Mouse (Mus musculus) adrenal gland, adult 18-20 months (tissue): Measurements from ENCODE around the gene Sfmbt1. TPM values are rescaled to one million over a fixed set of nuclear protein-coding genes. Genes with fewer than 3 reads are reported as not detected.
"Not testable (repeated sequence)": the region's sequence is repeated elsewhere in the genome, so short reads cannot be mapped to it uniquely, and the experiment has no call there.

Source experiments
- DNase-seq, 2 experiments: peaks; one replicate each; pipeline ENCODE4 v3.0.0; 2021 to 2022; ENCODE audit warnings: low spot score in 2 of 2
- total RNA-seq, 2 experiments: library from RNA; stranded (reverse); gene quantifications; 1 replicate in 1 of 2; 2 replicates in 1 of 2; pipeline ENCODE4 v1.2.3; 2021

The Sfmbt1 gene
- total RNA-seq, 2 experiments from 2014 or later: 25.9 to 27.6 TPM

DNA sequence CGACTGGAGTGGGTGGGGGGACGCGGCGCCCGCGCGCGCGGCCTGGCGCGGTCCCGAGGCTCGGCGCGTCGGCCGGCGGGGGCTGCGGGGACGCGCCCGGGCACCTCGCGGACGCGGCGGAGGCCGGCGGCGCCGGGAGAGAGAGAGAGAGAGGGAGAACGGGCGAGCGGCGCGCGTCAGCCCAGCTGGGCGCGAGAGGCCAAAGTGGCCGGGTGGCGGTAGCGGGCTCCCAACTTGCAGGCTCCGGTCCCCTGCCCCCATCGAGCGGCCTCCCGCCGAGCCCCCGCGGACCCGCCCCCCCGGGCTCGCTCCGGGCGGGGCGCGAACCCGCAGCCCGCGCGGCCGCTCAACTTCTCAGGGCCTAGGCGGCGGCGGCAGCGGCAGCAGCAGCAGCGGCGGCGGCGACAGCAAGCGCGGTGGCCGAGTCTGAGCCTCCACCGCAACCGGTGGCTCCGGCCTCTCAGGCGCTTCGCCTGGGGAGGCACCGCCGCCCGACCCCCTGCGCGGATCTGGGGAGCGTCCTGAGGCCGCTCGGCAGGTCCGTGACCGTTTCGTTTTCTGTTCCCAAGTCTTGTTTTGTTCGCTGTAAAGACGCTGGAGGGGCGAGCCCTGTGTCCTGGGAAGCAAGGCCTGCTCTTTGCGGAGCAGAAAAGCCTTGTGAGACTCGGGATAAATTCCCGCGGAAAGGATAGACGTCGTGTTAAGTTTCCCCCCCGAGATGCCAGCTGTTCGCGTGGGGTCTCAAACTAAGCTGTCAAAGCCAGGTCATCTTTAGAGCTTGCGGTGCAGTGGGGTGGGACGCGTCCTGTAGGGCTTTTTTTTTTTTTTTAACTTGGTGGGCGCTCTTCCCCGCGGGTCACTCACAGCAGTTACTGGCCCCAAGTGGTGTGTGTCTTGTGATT, 1.7 kb downstream of the Sfmbt1 start:
- DNase-seq: peak; percentile 62 to 68

DNA sequence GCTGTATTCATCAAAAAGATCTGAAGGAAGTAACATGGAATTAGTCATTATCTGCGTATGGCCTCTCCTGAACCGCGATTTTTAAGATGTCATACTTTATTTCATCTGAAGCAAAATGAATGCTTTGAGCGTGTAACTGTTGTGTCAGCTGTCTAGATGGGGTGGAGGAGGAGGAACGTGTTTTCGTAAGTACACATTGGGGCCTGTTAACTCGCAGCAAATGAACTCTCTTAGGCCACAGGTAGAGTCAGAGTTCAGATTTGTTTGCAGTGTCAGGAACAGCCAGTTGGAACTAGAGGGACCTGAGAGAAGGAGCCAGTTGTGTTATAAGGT, 2.3 kb downstream of the Sfmbt1 start:
- peak in 1 of 2 experiments; percentile 18 for DNase-seq

DNA sequence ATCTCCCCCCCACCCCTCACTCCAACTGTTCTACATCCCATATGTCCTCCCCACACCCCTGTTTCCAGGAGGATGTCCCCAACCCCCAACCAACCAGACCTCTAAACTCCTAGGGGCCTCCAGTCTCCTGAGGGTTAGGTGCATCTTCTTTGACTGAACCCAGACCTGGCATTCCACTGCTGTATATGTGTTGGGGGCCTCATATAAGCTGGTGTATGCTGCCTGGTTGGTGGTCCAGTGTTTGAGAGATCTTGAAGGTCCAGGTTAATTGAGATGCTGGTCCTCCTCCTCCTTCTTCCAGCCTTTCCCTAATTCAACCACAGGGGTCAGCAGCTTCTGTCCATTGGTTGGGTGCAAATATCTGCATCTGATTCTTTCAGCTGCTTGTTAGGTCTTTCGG, 4.0 kb downstream of the Sfmbt1 start:
- not testable (repeated sequence) for DNase-seq

DNA sequence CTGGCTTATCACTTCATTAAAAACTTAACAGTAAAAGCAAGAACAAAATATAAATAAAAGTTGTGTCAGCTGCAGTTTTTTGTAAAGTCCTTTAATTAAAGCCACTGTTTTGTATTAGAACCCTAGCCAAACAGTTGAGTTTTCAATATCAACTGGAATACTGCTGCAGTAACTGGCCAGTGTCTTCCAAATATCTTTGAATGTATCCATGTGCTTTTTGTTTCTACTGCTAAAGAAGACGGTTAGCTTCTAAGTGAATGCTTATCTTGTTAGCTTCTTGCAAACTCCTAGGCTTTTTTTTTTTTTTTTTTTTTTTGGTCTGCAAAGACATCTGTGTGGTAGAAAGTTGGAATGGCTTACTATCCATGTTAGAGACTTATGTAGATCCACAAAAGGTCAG, 4.9 kb downstream of the Sfmbt1 start:
- no peak for DNase-seq

DNA sequence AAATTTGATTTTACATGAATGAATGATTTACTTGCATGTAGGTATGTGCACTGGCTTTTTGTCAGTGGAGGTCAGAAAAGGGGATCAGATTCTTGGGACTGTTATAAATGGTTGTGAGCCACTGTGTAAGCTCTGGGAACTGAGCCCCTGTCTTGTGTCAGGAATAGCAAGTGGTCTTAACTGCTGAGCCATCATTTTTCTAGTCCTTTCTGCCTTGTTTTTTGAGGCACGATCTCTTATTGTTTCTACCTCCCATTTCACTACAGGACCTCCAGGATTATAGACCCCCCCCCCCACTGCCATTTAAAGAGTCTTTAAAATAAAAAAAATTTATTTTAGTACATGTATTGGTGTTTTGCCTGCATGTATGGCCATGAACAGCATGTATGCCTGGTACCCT, 7.2 kb downstream of the Sfmbt1 start:
- no peak for DNase-seq

DNA sequence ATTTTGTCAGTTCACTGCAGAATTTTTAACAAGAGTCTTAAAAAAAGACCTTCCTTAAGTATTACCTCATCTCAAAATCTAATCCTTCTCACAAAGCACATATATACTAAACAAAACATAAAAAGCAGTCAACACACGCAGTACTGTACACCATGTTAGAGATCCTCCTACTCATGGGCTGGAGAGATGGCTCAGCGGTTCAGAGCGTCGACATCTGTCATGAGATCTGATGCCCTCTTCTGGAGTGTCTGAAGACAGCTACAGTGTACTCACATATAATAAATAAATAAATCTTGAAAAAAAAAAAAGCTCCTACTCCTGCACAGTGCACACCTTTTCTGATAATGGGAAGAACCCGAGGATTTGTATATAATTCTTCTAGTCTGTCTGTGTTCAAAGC, 7.8 kb downstream of the Sfmbt1 start:
- DNase-seq: no peak

DNA sequence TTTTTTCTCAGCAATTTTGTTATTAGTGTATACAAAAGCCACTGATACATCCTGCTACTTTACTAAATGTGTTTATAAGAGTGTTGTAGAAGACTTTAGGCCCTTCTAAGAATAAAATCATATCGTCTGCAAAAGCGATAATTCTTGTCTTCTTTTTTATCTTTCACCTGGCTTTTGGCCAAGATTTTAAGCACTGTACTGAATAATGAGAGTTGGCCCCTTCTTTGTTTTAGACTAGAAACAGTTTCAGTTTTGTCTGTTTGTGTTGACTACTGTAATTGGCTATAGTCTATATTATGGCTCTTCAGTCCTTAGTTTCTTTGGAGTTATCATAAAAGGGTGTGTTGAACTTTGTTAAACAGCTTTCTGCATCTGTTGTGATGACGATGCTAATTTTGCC, 17.2 kb downstream of the Sfmbt1 start:
- DNase-seq: no peak

DNA sequence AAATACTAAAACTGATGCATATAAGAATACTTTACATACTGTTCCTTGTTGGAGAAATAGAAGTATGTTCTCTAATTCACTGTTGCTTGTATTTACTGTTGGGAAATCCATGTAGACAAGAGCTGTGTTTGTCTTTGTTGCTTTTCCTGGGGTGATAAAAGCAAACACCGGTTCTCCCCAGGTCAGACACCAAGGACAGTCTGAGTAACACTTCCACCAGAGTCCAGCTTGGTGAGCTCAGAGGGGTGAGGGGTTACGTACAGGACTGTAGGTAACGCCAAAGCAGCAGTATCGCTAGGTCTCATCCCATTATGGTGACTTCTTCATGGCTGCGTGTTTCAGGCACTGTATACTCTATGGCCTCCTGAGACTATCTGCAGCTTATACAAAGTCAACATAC, 20.0 kb downstream of the Sfmbt1 start:
- DNase-seq: no peak

DNA sequence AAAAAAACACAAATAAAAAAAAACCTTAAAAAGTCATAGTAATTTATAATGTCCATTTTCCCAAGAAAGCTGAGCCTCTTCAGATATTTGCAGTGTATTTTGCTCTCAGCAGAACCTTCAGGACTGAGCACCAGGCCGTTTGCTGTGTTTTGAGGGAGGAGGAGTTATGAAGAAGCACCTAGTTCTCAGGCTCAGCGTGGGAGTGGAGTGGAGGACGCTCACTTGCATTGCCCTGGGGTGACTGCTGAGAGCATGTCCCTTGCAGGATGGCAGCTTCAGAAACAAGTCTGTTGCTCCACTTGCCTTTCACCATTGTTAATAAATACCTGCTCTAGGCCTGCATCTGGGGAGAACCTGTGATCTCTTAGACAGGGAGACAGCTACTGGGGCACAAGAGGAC, 21.2 kb downstream of the Sfmbt1 start:
- no peak for DNase-seq

DNA sequence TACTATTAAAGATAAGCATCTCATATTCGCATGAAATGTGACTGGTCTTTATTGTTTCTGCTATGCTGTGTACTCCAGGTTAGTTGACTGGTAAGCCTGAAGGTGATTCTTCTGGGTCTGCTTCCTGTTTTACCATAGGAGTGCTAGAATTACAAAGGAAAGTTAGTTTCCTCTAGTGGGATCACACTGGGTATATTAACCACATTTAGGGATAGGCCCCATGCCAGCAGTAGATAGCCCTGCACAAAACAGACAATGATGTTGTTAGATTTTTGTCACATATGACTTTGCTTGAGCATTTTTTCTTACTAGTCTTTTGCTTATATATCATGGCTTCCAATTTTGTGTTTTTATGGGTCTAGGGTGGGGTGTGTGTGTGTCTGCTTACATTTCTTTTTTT, 21.8 kb downstream of the Sfmbt1 start:
- no peak for DNase-seq

DNA sequence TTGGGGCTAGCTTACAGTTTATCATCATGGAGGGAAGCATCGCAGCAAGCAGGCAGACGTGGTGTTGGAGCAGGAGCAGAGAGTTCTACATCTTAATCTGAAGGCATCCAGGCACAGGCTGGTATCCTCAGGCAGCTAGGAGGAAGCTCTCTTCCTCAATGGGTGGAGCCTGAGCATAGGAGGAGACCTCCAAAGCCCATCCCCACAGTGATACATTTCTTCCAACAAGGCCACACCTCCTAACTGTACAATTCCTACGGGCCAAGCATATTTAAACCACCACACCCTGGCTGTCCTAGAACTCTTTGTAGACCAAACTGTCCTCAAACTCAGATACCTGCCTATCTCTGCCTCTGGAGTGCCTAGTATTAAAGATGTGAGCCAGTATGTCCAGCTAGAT, 29.2 kb downstream of the Sfmbt1 start:
- no peak for DNase-seq

DNA sequence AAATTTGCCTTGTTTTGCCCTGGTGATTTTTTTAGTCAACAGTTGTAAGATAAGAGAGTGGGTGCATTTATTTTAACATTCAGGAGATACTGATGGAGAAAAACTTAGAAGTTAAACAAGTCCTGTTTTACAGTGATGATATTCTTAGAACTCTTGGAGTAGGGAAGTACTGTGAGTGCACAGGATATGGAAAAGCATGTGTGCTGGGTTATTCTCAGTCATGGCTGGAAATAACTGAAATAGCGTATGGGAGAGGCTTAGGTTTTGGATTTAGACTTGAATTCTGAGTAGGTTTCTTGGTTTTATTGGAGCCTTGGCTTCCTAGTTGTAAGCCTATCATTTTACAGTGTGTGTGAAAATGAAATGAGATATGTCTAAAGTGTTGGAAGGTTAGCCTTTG, 31.5 kb downstream of the Sfmbt1 start:
- no peak for DNase-seq

DNA sequence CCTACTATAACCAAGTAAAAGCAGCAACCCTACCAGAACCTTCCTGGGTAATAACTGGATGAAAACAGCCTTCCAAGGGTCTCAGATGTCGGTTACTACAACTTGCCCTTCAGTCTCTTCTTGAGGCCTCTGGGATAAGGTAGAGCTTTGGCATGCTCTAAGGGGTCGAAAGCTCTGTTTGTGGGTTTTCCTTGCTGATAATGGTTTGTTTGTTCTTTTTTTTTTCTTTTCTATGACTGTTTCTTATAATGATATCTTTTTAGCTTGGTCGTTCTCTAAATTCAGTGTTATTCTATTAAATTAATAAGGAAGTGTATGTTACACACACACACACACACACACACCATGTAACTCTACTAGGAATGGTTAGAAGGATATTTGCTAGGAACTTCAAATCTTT, 42.6 kb downstream of the Sfmbt1 start:
- DNase-seq: no peak

DNA sequence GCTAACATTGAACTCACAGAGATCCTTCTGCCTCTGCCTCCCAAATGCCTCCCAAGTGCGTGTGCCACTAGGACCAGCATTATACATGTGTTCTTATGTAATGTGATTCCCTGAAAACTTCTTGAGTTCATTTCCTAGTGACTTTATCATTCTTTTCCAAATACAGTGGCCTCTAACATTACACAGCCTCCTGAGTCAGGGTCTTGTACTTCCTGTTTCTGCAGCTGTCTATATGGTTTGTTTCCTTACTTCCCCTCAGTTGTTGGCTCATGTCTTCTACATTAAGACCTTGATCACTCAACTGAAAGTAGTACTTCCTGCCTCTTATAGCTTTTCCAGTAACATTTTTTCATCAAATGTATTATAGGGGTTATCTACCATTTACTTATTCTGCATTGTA, 46.6 kb downstream of the Sfmbt1 start:
- DNase-seq: no peak

DNA sequence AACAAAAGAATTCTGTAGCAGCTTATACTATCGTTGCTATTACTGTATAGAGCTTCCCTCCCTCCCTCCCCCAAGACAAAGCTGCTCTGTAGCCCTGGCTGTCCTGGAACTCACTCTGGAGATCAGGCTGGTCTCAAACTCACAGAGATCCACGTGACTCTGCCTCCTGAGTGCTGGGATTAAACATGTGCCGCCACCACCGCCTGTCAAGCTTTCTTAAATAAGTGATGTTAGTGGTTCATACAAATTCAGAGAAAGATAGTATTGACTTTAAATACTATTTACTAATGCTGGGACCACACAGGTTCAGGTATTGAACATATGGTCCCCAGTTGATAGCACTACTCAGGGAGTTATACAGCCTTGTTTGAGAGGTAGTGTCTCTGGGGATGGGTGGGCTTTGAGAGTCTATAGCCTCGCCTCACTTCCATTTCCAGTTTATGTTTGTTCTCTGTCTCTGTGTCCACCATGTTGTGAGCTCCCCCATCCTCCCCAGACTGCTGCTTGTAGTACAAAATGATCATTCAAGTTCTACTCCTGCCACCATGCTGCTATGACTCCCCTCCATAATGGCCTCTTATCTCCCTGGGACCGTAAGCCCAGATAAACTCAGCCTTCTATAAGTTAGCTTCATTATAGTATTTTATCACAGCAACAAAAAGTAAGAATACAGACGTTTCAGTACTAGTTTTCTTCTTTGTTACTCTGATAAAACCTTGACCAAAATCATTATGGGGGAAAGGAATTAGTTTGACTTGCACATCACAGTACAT, 47.7 kb downstream of the Sfmbt1 start:
- no peak for DNase-seq

DNA sequence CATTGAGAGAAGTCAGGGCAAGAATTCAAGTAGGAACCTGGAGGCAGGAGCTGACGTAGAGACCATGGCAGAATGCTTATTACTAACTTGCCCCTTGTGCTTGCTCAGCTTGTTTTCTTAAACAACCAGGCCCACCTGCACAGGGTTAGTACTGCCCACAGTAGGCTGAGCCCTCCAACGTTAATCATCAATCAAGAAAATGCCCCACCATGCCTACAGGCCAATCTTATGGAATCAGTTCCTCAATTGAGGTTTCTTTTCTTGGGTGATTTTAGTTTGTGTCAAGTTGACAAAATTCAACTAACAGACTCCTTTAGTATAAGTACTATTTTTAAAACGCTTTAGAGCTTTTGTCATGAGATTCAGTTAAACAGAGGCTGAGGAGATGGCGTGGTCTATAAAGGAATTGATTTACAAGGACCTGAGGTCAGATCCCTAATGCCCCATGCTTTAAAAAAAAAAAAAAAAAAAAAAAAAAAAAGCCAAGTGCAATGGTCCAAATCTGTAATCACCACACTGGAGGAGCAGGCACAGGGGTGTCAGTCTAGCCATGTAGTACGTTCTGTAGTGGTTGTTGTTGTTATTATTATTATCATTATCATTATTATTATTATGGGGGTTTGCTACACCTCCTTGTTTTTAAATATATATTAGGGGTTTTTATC, 48.4 kb downstream of the Sfmbt1 start:
- no peak for DNase-seq

DNA sequence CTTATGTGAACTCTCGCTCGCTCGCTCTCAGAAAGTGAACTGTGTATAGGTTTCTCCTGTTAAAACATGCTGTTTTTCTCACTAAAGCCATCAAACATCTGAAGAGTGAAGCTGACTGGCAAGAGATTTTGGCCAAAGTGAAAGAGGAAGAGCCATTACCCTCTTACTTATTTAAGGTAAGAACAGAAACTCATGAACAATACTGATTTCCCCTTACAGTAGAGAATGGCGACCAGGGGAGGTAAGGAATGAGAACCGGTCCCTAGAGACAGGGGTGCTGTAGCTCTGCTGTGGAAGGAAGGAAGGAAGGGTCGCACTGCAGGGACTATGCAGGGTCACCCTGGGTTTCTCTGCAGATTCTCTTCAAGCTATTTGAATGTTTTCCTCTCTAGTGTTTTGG, 70.0 kb downstream of the Sfmbt1 start:
- no peak for DNase-seq

DNA sequence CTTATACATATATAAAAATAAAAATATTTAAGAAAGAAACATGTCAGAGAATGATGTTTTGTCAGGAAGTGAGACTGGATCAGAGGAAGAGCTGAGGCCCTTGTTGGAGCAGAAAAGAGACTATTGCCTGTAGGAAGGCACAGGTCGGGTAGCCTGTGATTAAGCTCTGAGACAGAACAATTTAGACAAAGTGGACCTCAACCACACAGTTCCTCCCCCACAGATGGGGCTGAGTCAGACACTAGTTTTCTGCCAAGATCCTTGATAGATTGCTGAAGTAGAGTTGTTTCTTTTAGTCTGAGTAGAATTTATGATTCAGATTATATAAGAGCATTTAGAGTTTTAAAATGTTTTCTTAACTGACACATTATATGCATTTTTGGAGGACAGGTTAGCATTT, 74.8 kb downstream of the Sfmbt1 start:
- DNase-seq: peak in 1 of 2 experiments; percentile 29

DNA sequence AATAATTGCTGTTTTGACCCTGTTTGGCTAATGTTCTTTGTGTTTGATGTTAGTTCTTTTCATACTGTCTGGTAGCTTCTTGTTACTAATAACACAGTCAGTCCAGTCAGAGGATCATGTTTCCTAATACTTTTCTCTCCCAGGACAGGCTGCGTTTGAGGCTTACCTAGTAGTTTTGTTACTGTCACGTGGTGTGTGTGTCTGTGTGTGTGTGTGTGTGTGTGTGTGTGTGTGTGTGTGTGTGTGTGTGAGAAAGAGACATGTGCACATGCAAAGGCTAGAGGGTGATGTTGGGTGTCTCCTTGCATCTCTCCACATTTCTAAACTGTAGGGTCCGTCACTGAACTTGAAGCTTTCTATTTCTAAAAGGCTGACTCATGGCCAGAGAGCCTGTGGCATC, 78.2 kb downstream of the Sfmbt1 start:
- DNase-seq: no peak

DNA sequence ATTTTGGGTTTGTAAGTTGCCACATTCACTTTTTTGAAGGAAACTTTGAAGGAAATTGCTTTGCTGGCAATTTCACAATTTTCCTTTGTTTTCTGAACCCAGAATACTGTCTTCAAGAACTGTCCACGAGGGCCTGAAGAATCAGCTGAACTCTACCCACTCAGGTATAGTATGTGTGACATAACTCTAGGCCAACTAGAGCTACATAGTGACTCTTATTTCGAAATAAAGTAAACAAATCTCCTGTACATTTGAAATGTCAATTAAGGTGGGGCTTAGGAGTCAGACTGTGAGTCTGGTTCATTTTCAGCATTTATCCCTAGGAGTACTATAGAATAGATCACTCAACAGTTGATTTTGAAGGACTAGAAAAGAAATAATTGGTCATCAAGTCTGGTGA, 87.1 kb downstream of the Sfmbt1 start:
- DNase-seq: no peak

DNA sequence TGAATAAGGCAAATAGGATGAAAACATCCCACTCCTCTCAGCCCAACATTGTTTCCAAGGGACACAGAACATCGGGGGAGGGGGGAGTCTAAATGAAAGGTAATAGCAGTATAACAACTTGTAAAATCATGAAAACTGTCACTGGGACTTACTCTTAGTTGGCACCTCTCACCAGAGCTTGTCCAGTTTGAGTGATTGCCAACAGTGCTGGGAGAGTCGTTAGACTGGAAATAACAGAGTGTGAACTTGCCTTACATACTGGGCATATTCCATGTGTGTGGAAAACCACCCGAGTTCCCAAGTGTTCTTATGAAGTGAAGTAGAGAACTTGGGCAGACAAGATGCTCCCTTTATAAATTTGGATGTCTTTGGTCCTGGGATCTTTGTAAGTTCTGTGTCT, 106.5 kb downstream of the Sfmbt1 start:
- DNase-seq: no peak

DNA sequence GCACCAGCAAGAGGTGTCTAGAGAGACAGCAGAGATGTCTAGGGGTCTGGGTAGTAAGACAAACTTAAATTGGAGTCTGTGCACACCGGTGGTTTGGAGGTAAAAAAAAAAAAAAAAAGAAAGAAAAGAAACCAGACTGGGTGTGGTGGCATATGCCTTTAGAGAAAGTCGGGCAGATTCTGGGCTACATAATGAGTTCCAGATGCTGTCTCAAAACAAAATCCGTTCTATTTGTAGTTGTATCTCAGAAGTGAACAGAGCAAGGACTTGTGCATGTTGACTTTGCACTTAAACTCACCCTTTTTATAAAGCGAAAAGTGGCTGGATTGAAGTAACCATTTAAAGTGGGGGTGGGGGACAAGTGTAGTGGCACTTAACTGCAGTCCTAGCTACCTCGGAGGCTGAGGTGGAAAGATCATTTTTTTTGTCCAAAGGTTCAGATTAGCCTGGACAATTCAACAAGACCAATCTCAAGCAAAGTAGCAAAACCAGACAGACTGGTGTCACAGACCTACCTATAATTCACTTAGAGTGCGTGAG, 109.9 kb downstream of the Sfmbt1 start:
- no peak for DNase-seq
